Mouse (Mus musculus): Measurements from ENCODE around the gene Atf7ip2.
"Not testable (repeated sequence)": the region's sequence is repeated elsewhere in the genome, so short reads cannot be mapped to it uniquely, and the experiment has no call there.

- not testable (repeated sequence) for TF ChIP-seq CTCF (IDR thresholded peaks at IDR 0.05; ENCODE audit: borderline replicate concordance, control insufficient read depth, extremely low read depth, insufficient read depth, low read length, poor library complexity); POLR2A (IDR thresholded peaks at IDR 0.05; ENCODE audit: control insufficient read depth, extremely low read depth, insufficient read depth, low read length, poor library complexity)
Observed at GRCm38 (mm10) chr16:10216366-10216765, 23.9 kb downstream of the Atf7ip2 start.

Measured in thymus, adult 2 months (tissue).